Comparison of ENCODE assay signal across 40 mouse cellular contexts in genomic region chr1:133327094-133327493, GRCm38 (mm10). TPM values are rescaled to one million over a fixed set of nuclear protein-coding genes. Genes with fewer than 3 reads are reported as not detected.
DNase-seq lines count a peak whose midpoint lies in the region; ATAC-seq and TF ChIP-seq lines count a peak whose summit lies in the region.
"Had no signal": no experiment of that assay in that cellular context is flagged by ENCODE, and none has a peak within 500 bp of the region (broad histone marks: within the 10 kb centered on the region; RNA-seq: fewer than 3 reads in every experiment).

No protein-coding gene starts in this region.

- peaks cover 14% of the 10 kb centered on the region for H3K4me1 ChIP-seq in liver, adult 2 months (ENCODE audit: control insufficient read depth, insufficient read depth, low read length)
- H3K4me1 ChIP-seq in midbrain, postnatal 0 days (ENCODE audit: insufficient read depth, low read length): peaks cover 19% of the 10 kb centered on the region; the same call in 1 of the 2 replicates
- H3K4me1 ChIP-seq in midbrain, embryonic 14.5 days (ENCODE audit: control insufficient read depth, insufficient read depth, low read length): peaks cover 21% of the 10 kb centered on the region

- no peaks in the 10 kb centered on the region for H3K27me3 ChIP-seq in liver, adult 2 months (ENCODE audit: control insufficient read depth, insufficient read depth, low read length)
- H3K27me3 ChIP-seq in midbrain, postnatal 0 days (ENCODE audit: insufficient read depth, low read length): no peaks in the 10 kb centered on the region
- H3K27me3 ChIP-seq in midbrain, embryonic 14.5 days (ENCODE audit: control insufficient read depth, insufficient read depth, low read length): peaks cover 10% of the 10 kb centered on the region; the same call in 1 of the 2 replicates

- TF ChIP-seq CTCF in liver, adult 2 months (IDR thresholded peaks at IDR 0.05; ENCODE audit: low read depth, low read length): 0 out of 2 replicates have a peak, but pooled peaks have one; percentile 7
- TF ChIP-seq CTCF in midbrain, postnatal 0 days (IDR thresholded peaks at IDR 0.05): peak; percentile 29

- H3K9me3 ChIP-seq in midbrain, postnatal 0 days (ENCODE audit: low read length): no peaks in the 10 kb centered on the region
- no peaks in the 10 kb centered on the region for H3K9me3 ChIP-seq in midbrain, embryonic 14.5 days (ENCODE audit: control insufficient read depth, low read length)
- H3K9me3 ChIP-seq: forebrain, embryonic 12.5 days; heart, embryonic 10.5 days; heart, embryonic 15.5 days; limb, embryonic 10.5 days; limb, embryonic 15.5 days; lung, embryonic 15.5 days; megakaryocyte, embryonic 14.5 days; midbrain, embryonic 12.5 days; neural tube, embryonic 15.5 days had no signal

- no peak for ATAC-seq in midbrain, postnatal 0 days (ENCODE audit: low FRiP score)
- ATAC-seq in midbrain, embryonic 14.5 days (ENCODE audit: low FRiP score, low TSS enrichment): no peak
- ATAC-seq in monocyte, adult 5-6 weeks (replicated peaks; ENCODE audit: insufficient number of reproducible peaks, low FRiP score, low TSS enrichment, poor library complexity, severe bottlenecking): no peak
- ATAC-seq: hindbrain, embryonic 16.5 days had no signal

- no peak for TF ChIP-seq POLR2A in liver, adult 2 months (IDR thresholded peaks at IDR 0.05; ENCODE audit: extremely low read depth, insufficient read depth, low read length)

- no peak for DNase-seq in liver, adult 2 months (ENCODE audit: extremely low read depth, low read depth, low spot score)
- DNase-seq in liver (no peak), ZHBTc4 (ENCODE audit: low read depth, low spot score) (peak; percentile 37)
- no peak for DNase-seq in midbrain, postnatal 0 days (ENCODE audit: low spot score)
- no peak for DNase-seq in midbrain, embryonic 14.5 days
- DNase-seq: adrenal gland, adult 2 months; adrenal gland, postnatal 36 days; B cell, adult 2 months; cerebellum, adult 18-20 months; cerebellum, postnatal 14 days; gastrocnemius, postnatal 25 days; heart, adult 11 months; kidney, adult 9 months; kidney, postnatal 14 days; layer of hippocampus, adult 9-11 months; lung, postnatal 4 days; retina, postnatal 1 day; right cerebral cortex, postnatal 14 days; spleen, adult 18-20 months; thymus, adult 2 months had no signal

- no peak overlapping the region for H3K4me2 ChIP-seq in midbrain, postnatal 0 days (ENCODE audit: low read depth, low read length, poor library complexity, severe bottlenecking)
- H3K4me2 ChIP-seq in midbrain, embryonic 14.5 days (ENCODE audit: low read length): no peak overlapping the region
- H3K4me2 ChIP-seq: forebrain, embryonic 12.5 days; heart, embryonic 15.5 days; limb, embryonic 15.5 days; lung, embryonic 15.5 days; midbrain, embryonic 12.5 days; neural tube, embryonic 15.5 days had no signal

- H3K4me3 ChIP-seq in liver, adult 2 months (ENCODE audit: insufficient read depth, low read depth, low read length): no peak overlapping the region
- no peak overlapping the region for H3K4me3 ChIP-seq in midbrain, postnatal 0 days (ENCODE audit: low read depth, low read length)
- H3K4me3 ChIP-seq in midbrain, embryonic 14.5 days (replicated peaks; ENCODE audit: low read depth, low read length): no peak overlapping the region
- H3K4me3 ChIP-seq: erythroblast, embryonic 14.5 days; forebrain, embryonic 12.5 days; heart, embryonic 10.5 days; heart, embryonic 15.5 days; limb, embryonic 10.5 days; limb, embryonic 15.5 days; lung, embryonic 15.5 days; megakaryocyte, embryonic 14.5 days; midbrain, embryonic 12.5 days; neural tube, embryonic 15.5 days had no signal

- H3K79me2 ChIP-seq in liver, adult 2 months (ENCODE audit: control insufficient read depth, insufficient read depth, low read length): no peaks in the 10 kb centered on the region

- 73% methylated on average over 5 of the region's 5 CpGs for WGBS in liver, adult 2 months
- 71% methylated on average over 5 of the region's 5 CpGs for WGBS in midbrain, postnatal 0 days
- 62% methylated on average over 5 of the region's 5 CpGs for WGBS in midbrain, embryonic 14.5 days

- H3K27ac ChIP-seq in liver, adult 2 months (replicated peaks; ENCODE audit: insufficient read depth, low read depth, low read length): no peak overlapping the region
- no peak overlapping the region for H3K27ac ChIP-seq in midbrain, postnatal 0 days (ENCODE audit: low read depth, low read length)
- no peak overlapping the region for H3K27ac ChIP-seq in midbrain, embryonic 14.5 days (replicated peaks; ENCODE audit: low read depth, low read length)
- H3K27ac ChIP-seq: forebrain, embryonic 12.5 days; heart, embryonic 10.5 days; heart, embryonic 15.5 days; limb, embryonic 10.5 days; limb, embryonic 15.5 days; lung, embryonic 15.5 days; midbrain, embryonic 12.5 days; neural tube, embryonic 15.5 days had no signal

- H3K9ac ChIP-seq in liver, adult 2 months (ENCODE audit: low read depth, low read length): no peak overlapping the region
- H3K9ac ChIP-seq in midbrain, postnatal 0 days (replicated peaks; ENCODE audit: low read length, poor library complexity, severe bottlenecking): no peak overlapping the region
- H3K9ac ChIP-seq in midbrain, embryonic 14.5 days (replicated peaks; ENCODE audit: low read length): no peak overlapping the region
- H3K9ac ChIP-seq: forebrain, embryonic 12.5 days; heart, embryonic 15.5 days; limb, embryonic 15.5 days; lung, embryonic 15.5 days; midbrain, embryonic 12.5 days; neural tube, embryonic 15.5 days had no signal

- H3K36me3 ChIP-seq in liver, adult 2 months (ENCODE audit: control insufficient read depth, insufficient read depth, low read length): no peaks in the 10 kb centered on the region
- no peaks in the 10 kb centered on the region for H3K36me3 ChIP-seq in midbrain, postnatal 0 days (ENCODE audit: insufficient read depth, low read length)
- no peaks in the 10 kb centered on the region for H3K36me3 ChIP-seq in midbrain, embryonic 14.5 days (ENCODE audit: control insufficient read depth, insufficient read depth, low read length)
- H3K36me3 ChIP-seq: forebrain, embryonic 12.5 days; heart, embryonic 10.5 days; heart, embryonic 15.5 days; limb, embryonic 10.5 days; limb, embryonic 15.5 days; lung, embryonic 15.5 days; midbrain, embryonic 12.5 days; neural tube, embryonic 15.5 days had no signal

RNA-seq across cellular contexts. Expression of gene Kiss1, which starts 5.4 kb away (rescaled TPM):
- total RNA-seq in liver, adult 2 months (2014; rRNA removed): not detected in 2 replicates
- not detected in 2 replicates for polyA plus RNA-seq in liver, adult 2 months (2012; rRNA removed)
- total RNA-seq in midbrain, postnatal 0 days (2014; rRNA removed): not detected in 2 replicates
- polyA plus RNA-seq in midbrain, postnatal 0 days (2015; fragmentation: Nextera tagmentation; extraction: Ambion mirVana): 0.47 and 2.6 TPM in 2 replicates
- polyA plus RNA-seq in midbrain, embryonic 14.5 days (2014; fragmentation: Nextera tagmentation; extraction: Ambion mirVana): not detected in 2 replicates
- not detected in 3 replicates for total RNA-seq in monocyte, adult 5-6 weeks (2017)
- total RNA-seq: adrenal gland, adult 2 months; CH12.LX; gastrocnemius, postnatal 25 days; heart, postnatal 25 days; left cerebral cortex, postnatal 10 days had no signal
- polyA plus RNA-seq: adrenal gland, adult 2 months; brain, embryonic 14.5 days; cortical plate, adult 2 months; embryonic facial prominence, embryonic 14.5 days; erythroblast, embryonic 14.5 days; forebrain, embryonic 12.5 days; heart, embryonic 10.5 days; heart, embryonic 15.5 days; hindbrain, embryonic 11.5 days; hindbrain, embryonic 16.5 days; intestine, embryonic 14.5 days; limb, embryonic 10.5 days; limb, embryonic 15.5 days; midbrain, embryonic 12.5 days; neural tube, embryonic 15.5 days; thymus, adult 2 months had no signal

RNA-seq across cellular contexts. Expression of gene Golt1a, which starts 17.5 kb away (rescaled TPM):
- total RNA-seq in liver, adult 2 months (2014; rRNA removed): 11.4 and 13.0 TPM in 2 replicates
- 16.1 and 21.2 TPM in 2 replicates for polyA plus RNA-seq in liver, adult 2 months (2012; rRNA removed)
- total RNA-seq in midbrain, postnatal 0 days (2014; rRNA removed): not detected in 2 replicates
- not detected in 2 replicates for polyA plus RNA-seq in midbrain, postnatal 0 days (2015; fragmentation: Nextera tagmentation; extraction: Ambion mirVana)
- polyA plus RNA-seq in midbrain, embryonic 14.5 days (2014; fragmentation: Nextera tagmentation; extraction: Ambion mirVana): not detected in 2 replicates
- total RNA-seq in monocyte, adult 5-6 weeks (2017): not detected in 3 replicates
- total RNA-seq: CH12.LX; gastrocnemius, postnatal 25 days; heart, postnatal 25 days had no signal
- polyA plus RNA-seq: adrenal gland, adult 2 months; brain, embryonic 14.5 days; embryonic facial prominence, embryonic 14.5 days; erythroblast, embryonic 14.5 days; forebrain, embryonic 12.5 days; heart, embryonic 15.5 days; hindbrain, embryonic 11.5 days; hindbrain, embryonic 16.5 days; limb, embryonic 10.5 days; limb, embryonic 15.5 days; midbrain, embryonic 12.5 days; neural tube, embryonic 15.5 days had no signal

RNA-seq across cellular contexts. Expression of gene Ren1, which starts 23.2 kb away (rescaled TPM):
- not detected in 2 replicates for total RNA-seq in liver, adult 2 months (2014; rRNA removed)
- 0.18 and 7.6 TPM in 2 replicates for polyA plus RNA-seq in liver, adult 2 months (2012; rRNA removed)
- total RNA-seq in midbrain, postnatal 0 days (2014; rRNA removed): 0.14 TPM in 1 of 2 replicates, not detected in the other
- polyA plus RNA-seq in midbrain, postnatal 0 days (2015; fragmentation: Nextera tagmentation; extraction: Ambion mirVana): 0.23 TPM in 1 of 2 replicates, not detected in the other
- polyA plus RNA-seq in midbrain, embryonic 14.5 days (2014; fragmentation: Nextera tagmentation; extraction: Ambion mirVana): not detected in 2 replicates
- total RNA-seq in monocyte, adult 5-6 weeks (2017): not detected in 3 replicates
- total RNA-seq: gastrocnemius, postnatal 25 days; left cerebral cortex, postnatal 10 days had no signal
- polyA plus RNA-seq: erythroblast, embryonic 14.5 days; forebrain, embryonic 12.5 days; limb, embryonic 10.5 days; midbrain, embryonic 12.5 days had no signal

RNA-seq across cellular contexts. Expression of gene Etnk2, which starts 36.3 kb away (rescaled TPM):
- 361 and 389 TPM in 2 replicates for total RNA-seq in liver, adult 2 months (2014; rRNA removed)
- polyA plus RNA-seq in liver, adult 2 months (2012; rRNA removed): 249 and 278 TPM in 2 replicates
- total RNA-seq in midbrain, postnatal 0 days (2014; rRNA removed): 49.8 and 52.0 TPM in 2 replicates
- polyA plus RNA-seq in midbrain, postnatal 0 days (2015; fragmentation: Nextera tagmentation; extraction: Ambion mirVana): 34.5 and 37.2 TPM in 2 replicates
- 11.2 and 15.6 TPM in 2 replicates for polyA plus RNA-seq in midbrain, embryonic 14.5 days (2014; fragmentation: Nextera tagmentation; extraction: Ambion mirVana)
- 0.85 to 1.4 TPM in 2 of 3 replicates, not detected in the other for total RNA-seq in monocyte, adult 5-6 weeks (2017)
- polyA plus RNA-seq: erythroblast, embryonic 14.5 days had no signal

Comparison
In these comparisons a context has a peak if more than half of its experiments do, and no peak if none do; other contexts are left out.
1. RNA of gene Golt1a, which starts 17.5 kb away (total RNA-seq): 11.4 to 13.0 TPM in liver, adult 2 months; not detected in midbrain, postnatal 0 days and not detected in monocyte, adult 5-6 weeks; every median in the first group is over 10 times any median in the second.